Mouse (Mus musculus): Measurements from ENCODE around the gene Rnf2. TPM values are rescaled to one million over a fixed set of nuclear protein-coding genes. Genes with fewer than 3 reads are reported as not detected.

Rnf2 gene
- total RNA-seq, 2 experiments from 2014 or later: 14.7 to 15.3 TPM

Small RNA genes lying within 50 kb of the gene (microRNA-seq; reads per million reads assigned to microRNA genes)
- gene Mir7682: 0 to 0.27 reads per million in 2 experiments

Other genes starting within 250 kb of the Rnf2 start
- 100 to 1,000 TPM; 867 to 929 TPM for gene Ivns1abp, start 156.5 kb downstream of the Rnf2 start, total RNA-seq (2021)
- 1 to 10 TPM; 7.8 to 8.7 TPM for gene Swt1, start 72.5 kb downstream of the Rnf2 start, total RNA-seq (2021)
- gene Trmt1l, start 72.4 kb downstream of the Rnf2 start, total RNA-seq (2021): 10 to 100 TPM; 22.8 to 23.1 TPM
- 10 to 100 TPM; 10.6 to 11.9 TPM for gene Fam129a, start 70.2 kb upstream of the Rnf2 start, total RNA-seq (2021)

Measured in heart, adult 18-20 months (tissue).